Mouse (Mus musculus) kidney, adult 2 months (tissue): ENCODE measurements around the gene Slc30a10.

Experiments
- CTCF ChIP-seq: fragments of 200-500 bp; conservative IDR thresholded peaks from 2 replicates; pipeline ENCODE4 v1.5.1; 2011; ENCODE audit warnings: low read depth, mild to moderate bottlenecking, control low read depth, low read length, moderate library complexity, mixed read lengths; ENCODE audit not compliant: insufficient read depth, insufficient read length
- POLR2A ChIP-seq: fragments of 200-500 bp; IDR thresholded peaks from one replicate; pipeline ENCODE4 v1.6.1; 2011; ENCODE audit warnings: low read depth, low read length, control low read depth

DNA sequence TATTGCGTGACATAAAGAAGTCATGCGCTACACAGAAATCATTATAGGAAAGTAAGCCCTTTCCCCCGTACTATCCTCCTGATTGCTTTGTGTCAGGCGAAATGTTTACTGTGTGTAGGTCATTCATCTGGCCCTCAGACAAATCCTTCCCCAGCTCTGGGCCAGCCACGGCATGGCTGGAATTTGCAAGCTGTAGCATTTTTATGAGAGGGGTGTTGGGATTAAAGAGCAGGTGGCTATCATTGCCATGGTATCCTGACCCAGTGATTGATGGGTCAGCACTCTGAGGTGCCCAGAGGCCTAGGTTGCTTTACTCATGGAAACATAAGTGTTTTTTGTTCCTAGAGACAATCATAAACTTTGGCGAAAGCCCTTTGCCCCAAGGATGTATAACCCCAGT is 35.2 kb downstream of the Slc30a10 start:
- TF ChIP-seq POLR2A (no peak), CTCF (no peak)
